Mouse (Mus musculus) CH12F3 (cell line): ENCODE results near the gene Susd2.

ENCODE experiments used
- in situ Hi-C: fragments of 300-500 bp; cut with MboI; formaldehyde crosslinking; loops from 2 replicates; pipeline ENCODE4 v1.14.3; 2020; ENCODE audit warnings: low sequenced_read_pairs

The Susd2 gene

GRCm38 (mm10) chr10:75627490-75627889, 16.3 kb downstream of the Susd2 start:
- in situ Hi-C loops: no loop called here

GRCm38 (mm10) chr10:75626991-75627390, 16.8 kb downstream of the Susd2 start:
- in situ Hi-C loops: no loop called here

GRCm38 (mm10) chr10:75625920-75626319, 17.9 kb downstream of the Susd2 start:
- in situ Hi-C loops: no loop called here

- in situ Hi-C loops: no loop called here
These were observed 23.0 kb downstream of the Susd2 start for GRCm38 (mm10) chr10:75620818-75621217.

- in situ Hi-C loops: no loop called here
These were observed 27.8 kb downstream of the Susd2 start for GRCm38 (mm10) chr10:75616044-75616443.

GRCm38 (mm10) chr10:75610486-75610885, 33.3 kb downstream of the Susd2 start:
- in situ Hi-C loops: no loop called here

- in situ Hi-C loops: no loop called here
These were observed 34.8 kb downstream of the Susd2 start for GRCm38 (mm10) chr10:75608975-75609374.

- in situ Hi-C loops: no loop called here
These were observed 36.6 kb downstream of the Susd2 start for GRCm38 (mm10) chr10:75607253-75607652.

GRCm38 (mm10) chr10:75605162-75605846, 38.5 kb downstream of the Susd2 start:
- in situ Hi-C loops: no loop called here

- in situ Hi-C loops: no loop called here
These were observed 43.5 kb downstream of the Susd2 start for GRCm38 (mm10) chr10:75600189-75600730.

- in situ Hi-C loops: no loop called here
These were observed 47.8 kb downstream of the Susd2 start for GRCm38 (mm10) chr10:75595981-75596380.

- in situ Hi-C loops: no loop called here
These were observed 51.2 kb downstream of the Susd2 start for GRCm38 (mm10) chr10:75592585-75592984.

GRCm38 (mm10) chr10:75591211-75591894, 52.5 kb downstream of the Susd2 start:
- in situ Hi-C loops: no loop called here

- in situ Hi-C loops: no loop called here
These were observed 54.2 kb downstream of the Susd2 start for GRCm38 (mm10) chr10:75589651-75590050.

- in situ Hi-C loops: no loop called here
These were observed 54.7 kb downstream of the Susd2 start, which contains the start of gene Ggt5 for GRCm38 (mm10) chr10:75589129-75589528. Gene Ggt5, plus strand, starts transcription at chr10:75589340.

- in situ Hi-C loops: no loop called here
These were observed 55.5 kb downstream of the Susd2 start for GRCm38 (mm10) chr10:75588336-75588735.

- in situ Hi-C loops: no loop called here
These were observed 56.0 kb downstream of the Susd2 start for GRCm38 (mm10) chr10:75587781-75588180.
